Mouse (Mus musculus): ENCODE measurements around the gene Hist1h2ba. TPM values are rescaled to one million over a fixed set of nuclear protein-coding genes. Genes with fewer than 3 reads are reported as not detected.

The Hist1h2ba gene
- polyA plus RNA-seq (2015; fragmentation: Nextera tagmentation; extraction: Ambion mirVana): not detected in 2 replicates

- H3K27ac ChIP-seq: no peak within 1 kb of the TSS
- no peak within 1 kb of the TSS for H3K9ac ChIP-seq
- no peaks in the 10 kb centered on the region for H3K9me3 ChIP-seq (replicated peaks)
- ATAC-seq (replicated peaks; ENCODE audit: low FRiP score): no peak
- 95% methylated on average over 39 of the region's 39 CpGs for WGBS
- H3K36me3 ChIP-seq: no peaks in the 10 kb centered on the region
- no peak within 1 kb of the TSS for H3K4me2 ChIP-seq
- H3K27me3 ChIP-seq: no peaks in the 10 kb centered on the region
- H3K4me3 ChIP-seq (replicated peaks): no peak within 1 kb of the TSS
- H3K4me1 ChIP-seq: peaks cover 4% of the 10 kb centered on the region
Observed at GRCm38 (mm10) chr13:23933421-23934210, at the start of gene Hist1h2ba. Hist1h2ba (minus strand) TSS chr13:23934156.

- Histone ChIP-seq H3K4me1 (no peaks in the 10 kb centered on the region), H3K27ac (no peak overlapping the region), H3K9ac (no peak overlapping the region), H3K9me3 (replicated peaks) (no peaks in the 10 kb centered on the region), H3K4me2 (no peak overlapping the region), H3K4me3 (replicated peaks) (no peak overlapping the region), H3K36me3 (no peaks in the 10 kb centered on the region), H3K27me3 (no peaks in the 10 kb centered on the region)
- ATAC-seq (replicated peaks; ENCODE audit: low FRiP score): no peak
- 71% methylated on average over 5 of the region's 5 CpGs for WGBS
Observed at GRCm38 (mm10) chr13:23972271-23972670, 38.3 kb upstream of the Hist1h2ba start.

GRCm38 (mm10) chr13:23971870-23972269 is 37.9 kb upstream of the Hist1h2ba start:
- Histone ChIP-seq H3K36me3 (no peaks in the 10 kb centered on the region), H3K4me2 (no peak overlapping the region), H3K27me3 (no peaks in the 10 kb centered on the region), H3K9me3 (replicated peaks) (no peaks in the 10 kb centered on the region), H3K4me1 (no peaks in the 10 kb centered on the region), H3K27ac (no peak overlapping the region), H3K9ac (no peak overlapping the region), H3K4me3 (replicated peaks) (no peak overlapping the region)
- no peak for ATAC-seq (replicated peaks; ENCODE audit: low FRiP score)
- 59% methylated on average over 2 of the region's 2 CpGs for WGBS

GRCm38 (mm10) chr13:23964909-23965308 is 31.0 kb upstream of the Hist1h2ba start:
- H3K27me3 ChIP-seq: no peaks in the 10 kb centered on the region
- no peak overlapping the region for H3K27ac ChIP-seq
- no peak overlapping the region for H3K9ac ChIP-seq
- H3K4me1 ChIP-seq: no peaks in the 10 kb centered on the region
- WGBS: 86% methylated on average over 2 of the region's 2 CpGs
- no peak overlapping the region for H3K4me3 ChIP-seq (replicated peaks)
- no peaks in the 10 kb centered on the region for H3K9me3 ChIP-seq (replicated peaks)
- H3K36me3 ChIP-seq: no peaks in the 10 kb centered on the region
- ATAC-seq (replicated peaks; ENCODE audit: low FRiP score): no peak
- H3K4me2 ChIP-seq: no peak overlapping the region

- no peak for ATAC-seq (replicated peaks; ENCODE audit: low FRiP score)
- no peak overlapping the region for H3K4me3 ChIP-seq (replicated peaks)
- no peak overlapping the region for H3K4me2 ChIP-seq
- WGBS: 42% methylated on average over 2 of the region's 2 CpGs
- no peaks in the 10 kb centered on the region for H3K27me3 ChIP-seq
- H3K9me3 ChIP-seq (replicated peaks): no peaks in the 10 kb centered on the region
- no peaks in the 10 kb centered on the region for H3K36me3 ChIP-seq
- H3K27ac ChIP-seq: no peak overlapping the region
- no peak overlapping the region for H3K9ac ChIP-seq
- H3K4me1 ChIP-seq: no peaks in the 10 kb centered on the region
Observed at GRCm38 (mm10) chr13:23959776-23960175, 25.8 kb upstream of the Hist1h2ba start.

- 67% methylated on average over 3 of the region's 3 CpGs for WGBS
Observed at GRCm38 (mm10) chr13:23950928-23951327, 17.0 kb upstream of the Hist1h2ba start.

GRCm38 (mm10) chr13:23949484-23950246 is 15.7 kb upstream of the Hist1h2ba start:
- WGBS: 66% methylated on average over 14 of the region's 14 CpGs
- no peaks in the 10 kb centered on the region for H3K9me3 ChIP-seq (replicated peaks)
- no peaks in the 10 kb centered on the region for H3K4me1 ChIP-seq
- no peak for ATAC-seq (replicated peaks; ENCODE audit: low FRiP score)
- no peak overlapping the region for H3K9ac ChIP-seq
- no peak overlapping the region for H3K4me2 ChIP-seq
- H3K36me3 ChIP-seq: no peaks in the 10 kb centered on the region
- H3K4me3 ChIP-seq (replicated peaks): no peak overlapping the region
- H3K27me3 ChIP-seq: no peaks in the 10 kb centered on the region
- no peak overlapping the region for H3K27ac ChIP-seq

More at GRCm38 (mm10) chr13:23950928-23951327, 17.0 kb upstream of the Hist1h2ba start:
- Histone ChIP-seq H3K27ac (no peak overlapping the region), H3K9me3 (replicated peaks) (no peaks in the 10 kb centered on the region), H3K4me1 (no peaks in the 10 kb centered on the region), H3K9ac (no peak overlapping the region), H3K4me3 (replicated peaks) (no peak overlapping the region), H3K36me3 (no peaks in the 10 kb centered on the region), H3K4me2 (no peak overlapping the region), H3K27me3 (no peaks in the 10 kb centered on the region)
- no peak for ATAC-seq (replicated peaks; ENCODE audit: low FRiP score)

- no peaks in the 10 kb centered on the region for H3K9me3 ChIP-seq (replicated peaks)
- H3K4me2 ChIP-seq: no peak overlapping the region
- H3K36me3 ChIP-seq: no peaks in the 10 kb centered on the region
- no peak overlapping the region for H3K27ac ChIP-seq
- no peak overlapping the region for H3K9ac ChIP-seq
- no peak overlapping the region for H3K4me3 ChIP-seq (replicated peaks)
- no peaks in the 10 kb centered on the region for H3K27me3 ChIP-seq
- no peak for ATAC-seq (replicated peaks; ENCODE audit: low FRiP score)
- WGBS: 14% methylated on average over 2 of the region's 2 CpGs
- no peaks in the 10 kb centered on the region for H3K4me1 ChIP-seq
Observed at GRCm38 (mm10) chr13:23946254-23946653, 12.3 kb upstream of the Hist1h2ba start.

GRCm38 (mm10) chr13:23942861-23943260 is 8.9 kb upstream of the Hist1h2ba start:
- WGBS: 59% methylated on average over 2 of the region's 2 CpGs
- Histone ChIP-seq H3K27ac (no peak overlapping the region), H3K4me2 (no peak overlapping the region), H3K27me3 (no peaks in the 10 kb centered on the region), H3K9me3 (replicated peaks) (no peaks in the 10 kb centered on the region), H3K4me1 (no peaks in the 10 kb centered on the region), H3K9ac (no peak overlapping the region), H3K36me3 (no peaks in the 10 kb centered on the region), H3K4me3 (replicated peaks) (no peak overlapping the region)
- ATAC-seq (replicated peaks; ENCODE audit: low FRiP score): no peak

- H3K36me3 ChIP-seq: no peaks in the 10 kb centered on the region
- 61% methylated on average over 6 of the region's 6 CpGs for WGBS
- no peaks in the 10 kb centered on the region for H3K9me3 ChIP-seq (replicated peaks)
- H3K27me3 ChIP-seq: no peaks in the 10 kb centered on the region
- no peak for ATAC-seq (replicated peaks; ENCODE audit: low FRiP score)
- no peak overlapping the region for H3K9ac ChIP-seq
- H3K27ac ChIP-seq: no peak overlapping the region
- no peaks in the 10 kb centered on the region for H3K4me1 ChIP-seq
- H3K4me2 ChIP-seq: no peak overlapping the region
- H3K4me3 ChIP-seq (replicated peaks): no peak overlapping the region
Observed at GRCm38 (mm10) chr13:23940291-23940690, 6.3 kb upstream of the Hist1h2ba start.

GRCm38 (mm10) chr13:23938699-23939098 is 4.7 kb upstream of the Hist1h2ba start:
- Histone ChIP-seq H3K4me1 (no peaks in the 10 kb centered on the region), H3K27ac (no peak overlapping the region), H3K9me3 (replicated peaks) (no peaks in the 10 kb centered on the region), H3K9ac (no peak overlapping the region), H3K36me3 (no peaks in the 10 kb centered on the region), H3K27me3 (no peaks in the 10 kb centered on the region), H3K4me3 (replicated peaks) (no peak overlapping the region), H3K4me2 (no peak overlapping the region)
- ATAC-seq (replicated peaks; ENCODE audit: low FRiP score): no peak
- WGBS: 95% methylated on average over 1 of the region's 1 CpGs

- Histone ChIP-seq H3K9ac (no peak within 1 kb of the TSS), H3K4me2 (no peak within 1 kb of the TSS), H3K4me1 (0 out of 2 replicates have a peak, but pooled peaks cover 2% of the 10 kb centered on the region), H3K27ac (no peak within 1 kb of the TSS), H3K9me3 (replicated peaks) (no peaks in the 10 kb centered on the region), H3K4me3 (replicated peaks) (no peak within 1 kb of the TSS), H3K36me3 (no peaks in the 10 kb centered on the region), H3K27me3 (no peaks in the 10 kb centered on the region)
- WGBS: 96% methylated on average over 10 of the region's 10 CpGs
- no peak for ATAC-seq (replicated peaks; ENCODE audit: low FRiP score)
Observed at GRCm38 (mm10) chr13:23934211-23934520, 210 bp upstream of the Hist1h2ba start, which contains the start of gene Hist1h2aa. Hist1h2aa (plus strand) TSS chr13:23934462.

Data from kidney, embryonic 15.5 days (tissue).